Mouse (Mus musculus) inflammation-experienced regulatory T-cells, adult 6 months (primary cell): ENCODE measurements around the gene Gal3st2. TPM values are rescaled to one million over a fixed set of nuclear protein-coding genes. Genes with fewer than 3 reads are reported as not detected.
"Not testable (repeated sequence)": the region's sequence is repeated elsewhere in the genome, so short reads cannot be mapped to it uniquely, and the experiment has no call there.

Experiments used
- ATAC-seq: one replicate; pipeline ENCODE4 v1.8.0; 2017
- polyA plus RNA-seq, 3 experiments: library from polyadenylated mRNA; unstranded; fragments of 100-300 nt; shearing (Covaris generic); gene quantifications; one replicate each; pipeline ENCODE4 v1.2.1; 2017

Gal3st2 gene
- polyA plus RNA-seq, 3 experiments from 2014 or later = not detected

DNA sequence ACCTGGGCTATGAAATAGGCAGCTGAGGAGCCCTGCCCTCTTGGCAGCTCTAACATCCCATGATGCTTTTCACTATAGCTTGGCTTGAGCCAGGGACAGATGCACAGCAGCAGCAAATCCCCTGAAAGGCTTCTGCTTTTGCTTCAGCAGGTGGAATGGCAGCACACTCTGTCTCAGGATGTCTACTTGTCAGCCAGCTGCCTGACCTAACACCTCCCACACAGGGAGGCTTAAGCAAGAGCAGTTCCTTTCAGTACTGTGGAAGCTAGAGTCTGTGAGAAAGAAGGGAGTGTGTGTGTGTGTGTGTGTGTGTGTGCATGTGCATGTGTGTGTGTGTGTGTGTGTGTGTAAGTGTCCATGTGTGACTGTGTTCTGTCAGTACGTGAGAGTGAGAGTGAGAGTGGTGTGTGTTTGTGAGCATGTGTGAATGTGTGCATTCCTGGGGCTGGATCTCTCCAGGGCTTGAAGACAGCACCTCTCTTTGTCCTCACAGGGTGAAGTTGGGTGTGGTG, 10.5 kb downstream of the Gal3st2 start:
- not testable (repeated sequence) for ATAC-seq

GRCm38 (mm10) chr1:93874405-93874804, 13.3 kb downstream of the Gal3st2 start:
- ATAC-seq = not testable (repeated sequence)

DNA sequence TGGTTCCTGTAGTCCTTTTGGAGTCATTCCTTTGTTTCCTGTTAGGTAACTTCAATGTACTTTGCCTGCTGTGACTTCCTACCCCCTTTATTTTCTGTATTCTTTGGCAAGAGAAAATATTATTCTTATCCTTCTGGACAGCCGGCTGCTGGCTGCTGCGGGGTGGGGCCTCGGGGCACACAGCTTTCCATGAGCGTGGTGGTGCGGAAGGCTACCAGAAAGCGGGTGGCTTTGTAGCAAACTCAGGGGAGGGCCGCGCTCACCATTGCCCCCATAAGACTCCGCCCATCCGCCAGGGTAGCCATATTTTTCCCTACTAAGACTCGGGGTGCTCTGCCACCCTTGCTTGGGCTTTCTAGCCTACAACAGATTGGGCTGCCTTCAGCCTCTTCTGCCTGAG, 20.7 kb downstream of the Gal3st2 start:
- not testable (repeated sequence) for ATAC-seq

DNA sequence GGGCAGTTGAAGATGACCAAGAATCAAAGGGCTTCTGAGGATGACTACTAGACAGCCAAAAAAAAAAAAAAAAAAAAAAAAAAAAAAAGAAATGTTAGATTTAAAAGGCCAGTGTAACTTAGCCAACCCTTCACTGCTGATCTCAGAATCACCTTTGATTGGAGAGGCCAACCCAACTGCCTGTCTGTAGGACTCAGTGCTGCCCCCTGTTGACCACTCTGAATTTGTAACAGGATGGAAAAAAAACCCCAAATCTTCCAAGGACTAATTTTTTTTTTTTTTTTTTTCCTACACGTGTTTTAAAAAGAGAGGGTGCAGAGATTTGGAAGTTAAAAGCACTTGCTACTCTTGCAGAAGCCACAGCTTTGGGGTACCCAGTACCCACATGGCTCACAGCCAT, 29.8 kb downstream of the Gal3st2 start:
- ATAC-seq = not testable (repeated sequence)

DNA sequence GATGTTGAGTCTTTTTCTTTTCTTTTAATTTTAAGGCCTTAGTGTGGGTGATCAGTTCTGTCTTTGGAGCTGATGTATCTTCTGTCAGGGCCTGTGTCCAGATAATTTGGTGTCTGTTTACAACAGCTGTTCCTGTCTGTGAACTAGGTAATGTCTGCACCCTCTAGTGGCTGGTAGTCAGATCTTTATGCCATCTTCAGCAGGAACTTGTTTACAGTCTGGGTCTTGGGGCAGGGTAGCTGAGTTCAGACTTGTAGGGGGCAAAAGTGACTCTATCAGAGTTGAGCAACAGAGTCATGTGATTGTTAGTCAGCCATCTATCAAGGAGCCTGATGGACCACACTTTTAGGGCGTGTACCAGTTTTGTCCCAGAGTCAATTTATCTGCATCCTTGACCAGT, 36.3 kb downstream of the Gal3st2 start:
- not testable (repeated sequence) for ATAC-seq

- not testable (repeated sequence) for ATAC-seq
Observed at GRCm38 (mm10) chr1:93901291-93901690, 40.2 kb downstream of the Gal3st2 start.

GRCm38 (mm10) chr1:93906690-93907089, 45.6 kb downstream of the Gal3st2 start:
- ATAC-seq = not testable (repeated sequence)

GRCm38 (mm10) chr1:93908977-93909586, 48.0 kb downstream of the Gal3st2 start:
- peak; percentile 72 for ATAC-seq

DNA sequence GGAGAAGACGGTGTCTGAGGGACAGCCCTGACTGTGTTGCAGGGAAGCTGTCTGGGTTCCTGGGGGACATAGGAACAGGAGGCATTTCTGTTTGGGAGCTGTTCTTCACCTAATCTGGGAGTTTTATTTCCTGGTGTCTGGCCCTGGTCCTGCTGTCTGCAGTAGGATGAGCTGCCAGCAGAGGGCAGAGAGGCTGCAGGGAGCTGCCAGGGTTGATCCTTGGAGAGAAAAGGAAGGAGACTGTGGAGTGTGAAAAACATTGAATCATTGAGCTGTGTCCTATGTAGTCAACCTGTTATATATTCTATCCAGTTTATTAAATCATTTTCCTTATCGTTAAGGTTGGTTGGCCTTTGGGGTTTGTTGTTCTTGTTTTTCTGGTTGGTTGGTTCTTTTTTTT, 50.8 kb downstream of the Gal3st2 start:
- peak; percentile 66 for ATAC-seq

GRCm38 (mm10) chr1:93917160-93917559, 56.1 kb downstream of the Gal3st2 start:
- not testable (repeated sequence) for ATAC-seq

- not testable (repeated sequence) for ATAC-seq
Observed at GRCm38 (mm10) chr1:93918011-93918410, 56.9 kb downstream of the Gal3st2 start, which contains the start of gene Gal3st2b. Gal3st2b (plus strand) TSS chr1:93918311.

DNA sequence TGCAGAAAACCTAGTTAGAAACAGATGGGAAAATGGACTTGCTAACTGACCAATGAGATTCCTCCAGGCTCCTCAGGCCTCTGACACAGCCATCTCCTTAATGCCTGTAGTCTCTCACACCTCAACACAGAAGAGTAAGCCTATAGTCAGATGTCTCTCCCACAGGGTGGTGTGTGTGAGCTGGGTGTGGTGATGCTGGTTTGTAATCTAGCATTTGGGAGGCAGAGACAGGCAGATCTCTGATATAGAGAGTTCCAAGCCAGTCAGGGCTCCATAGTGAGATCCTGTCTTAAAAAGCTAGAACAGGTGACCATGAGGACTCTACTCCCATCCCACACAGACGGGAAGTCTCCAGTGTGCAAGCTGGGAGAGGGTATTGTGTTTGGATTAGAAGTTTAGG, 57.7 kb downstream of the Gal3st2 start:
- not testable (repeated sequence) for ATAC-seq

- not testable (repeated sequence) for ATAC-seq
Observed at GRCm38 (mm10) chr1:93919321-93919720, 58.2 kb downstream of the Gal3st2 start.

- not testable (repeated sequence) for ATAC-seq
Observed at GRCm38 (mm10) chr1:93922609-93923008, 61.5 kb downstream of the Gal3st2 start.

DNA sequence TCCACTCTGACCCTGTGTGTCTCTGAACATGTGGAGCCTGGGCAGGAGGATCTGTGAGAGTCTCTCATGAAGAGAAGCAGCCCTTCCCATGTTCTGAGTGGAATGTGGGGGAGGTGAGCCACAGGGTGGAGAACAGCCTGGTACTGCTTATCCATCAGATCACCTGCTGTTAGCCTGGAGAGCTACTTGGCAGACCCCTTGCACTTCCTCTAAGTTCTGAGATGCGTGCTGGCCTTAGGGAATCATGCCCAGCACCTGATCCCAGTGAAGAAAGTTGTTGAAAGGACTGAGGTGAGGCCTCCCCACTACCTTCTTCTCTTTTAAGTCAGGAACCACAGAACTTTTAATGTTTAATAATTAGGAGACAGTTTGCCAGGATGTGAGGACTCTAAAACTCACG, 62.0 kb downstream of the Gal3st2 start:
- not testable (repeated sequence) for ATAC-seq

Other genes starting within 250 kb of the Gal3st2 start
- 10 to 100 TPM; 30.5 to 33.7 (median 32.4) TPM for gene Stk25, start 202.6 kb upstream of the Gal3st2 start, polyA plus RNA-seq
- not detected for gene Bok, start 175.6 kb upstream of the Gal3st2 start, polyA plus RNA-seq
- 10 to 100 TPM; 57.6 to 85.3 (median 63.8) TPM for gene Atg4b, start 109.8 kb upstream of the Gal3st2 start, polyA plus RNA-seq
- 10 to 100 TPM; 13.8 to 21.0 (median 19.3) TPM for gene Thap4, start 106.4 kb upstream of the Gal3st2 start, polyA plus RNA-seq
- gene Dtymk, start 59.4 kb upstream of the Gal3st2 start, polyA plus RNA-seq = 100 to 1,000 TPM; 113 to 143 (median 119) TPM
- 10 to 100 TPM; 20.3 to 26.9 (median 22.1) TPM for gene Ing5, start 57.3 kb upstream of the Gal3st2 start, polyA plus RNA-seq
- 10 to 100 TPM; 17.0 to 22.7 (median 19.8) TPM for gene D2hgdh, start 36.4 kb upstream of the Gal3st2 start, polyA plus RNA-seq
- not detected for gene Gal3st2b, start 57.0 kb downstream of the Gal3st2 start, polyA plus RNA-seq
- gene Gal3st2c, start 129.2 kb downstream of the Gal3st2 start, polyA plus RNA-seq = under 1 TPM in 2 of 3 experiments, not detected in 1; 0.04 to 0.08 TPM
- under 1 TPM in 1 of 3 experiments, not detected in 2; 0.33 TPM for gene Neu4, start 159.1 kb downstream of the Gal3st2 start, polyA plus RNA-seq
- 100 to 1,000 TPM; 264 to 357 (median 323) TPM for gene Pdcd1, start 191.2 kb downstream of the Gal3st2 start, polyA plus RNA-seq